Comparison of ENCODE assay signal across 8 mouse cellular contexts in genomic region chr5:110363179-110363821, GRCm38 (mm10). TPM values are rescaled to one million over a fixed set of nuclear protein-coding genes. Genes with fewer than 3 reads are reported as not detected.
A peak's percentile ranks its signal among the peaks of the same experiment; 100 is the strongest.
DNase-seq lines count a peak whose midpoint lies in the region; ATAC-seq and TF ChIP-seq lines count a peak whose summit lies in the region.

No protein-coding gene starts in this region.

- intact Hi-C loops in heart, postnatal 36 days (cut with DNase I) = no loop called here

- no peaks in the 10 kb centered on the region for H3K27me3 ChIP-seq in forebrain, postnatal 0 days (ENCODE audit: insufficient read depth, low read length)
- H3K27me3 ChIP-seq in lung, embryonic 14.5 days (ENCODE audit: insufficient read depth, low read length) = no peaks in the 10 kb centered on the region

- peaks cover 14% of the 10 kb centered on the region for H3K36me3 ChIP-seq in forebrain, postnatal 0 days (ENCODE audit: insufficient read depth)
- H3K36me3 ChIP-seq in lung, embryonic 14.5 days (ENCODE audit: insufficient read depth) = peaks cover 17% of the 10 kb centered on the region

- peak overlapping the region; percentile 40 for H3K4me3 ChIP-seq in forebrain, postnatal 0 days (ENCODE audit: low read depth, low read length)
- peak overlapping the region; percentile 56 for H3K4me3 ChIP-seq in layer of hippocampus, adult 2 months
- peak overlapping the region; percentile 51 for H3K4me3 ChIP-seq in lung, embryonic 14.5 days (ENCODE audit: low read depth, low read length)

- H3K9me3 ChIP-seq in forebrain, postnatal 0 days (ENCODE audit: low read length) = no peaks in the 10 kb centered on the region
- no peaks in the 10 kb centered on the region for H3K9me3 ChIP-seq in lung, embryonic 14.5 days (ENCODE audit: low read depth, low read length)

- peak; percentile 71 for DNase-seq in ES-CJ7 (ENCODE audit: low read depth, low spot score)
- DNase-seq in c-Kit-positive CD71-positive TER-119-positive erythroid progenitor cells, embryonic 14.5 days (ENCODE audit: low spot score) = peak; percentile 32
- peak; percentile 89 for DNase-seq in forebrain, postnatal 0 days
- DNase-seq in heart, postnatal 36 days = peak; percentile 73 to 76
- peak; percentile 66 to 77 for DNase-seq in layer of hippocampus, adult 2 months (ENCODE audit: low spot score in 2 of 2)
- peak; percentile 89 for DNase-seq in lung, embryonic 14.5 days
- peak; percentile 50 for DNase-seq in ovary, postnatal 10 days (ENCODE audit: low spot score)
- DNase-seq in thymus, postnatal 10 days (ENCODE audit: low spot score in 2 of 2) = peak; percentile 56 to 81

- H3K4me2 ChIP-seq in forebrain, postnatal 0 days (ENCODE audit: low read depth) = peak overlapping the region; percentile 72
- peak overlapping the region; percentile 91 for H3K4me2 ChIP-seq in lung, embryonic 14.5 days

- 5% methylated on average over 68 of the region's 72 CpGs for WGBS in forebrain, postnatal 0 days
- WGBS in lung, embryonic 14.5 days = 2% methylated on average over 62 of the region's 72 CpGs

- peak overlapping the region; percentile 58 for H3K9ac ChIP-seq in forebrain, postnatal 0 days
- peak overlapping the region; percentile 55 for H3K9ac ChIP-seq in lung, embryonic 14.5 days

- peak; percentile 94 for ATAC-seq in forebrain, postnatal 0 days
- ATAC-seq in lung, embryonic 14.5 days (ENCODE audit: insufficient read depth) = peak; percentile 91

- no peaks in the 10 kb centered on the region for H3K4me1 ChIP-seq in forebrain, postnatal 0 days (ENCODE audit: insufficient read depth)
- no peaks in the 10 kb centered on the region for H3K4me1 ChIP-seq in lung, embryonic 14.5 days (ENCODE audit: insufficient read depth)

- TF ChIP-seq CTCF in forebrain, postnatal 0 days (IDR thresholded peaks at IDR 0.05; ENCODE audit: low read depth) = peak; percentile 61
- TF ChIP-seq CTCF in layer of hippocampus, adult 2 months (conservative IDR thresholded peaks at IDR 0.05) = peak; percentile 75
- no peak for TF ChIP-seq CTCF in lung, embryonic 14.5 days (IDR thresholded peaks at IDR 0.05; ENCODE audit: low read depth)

- 0 out of 2 replicates have a peak overlapping the region, but pooled peaks have one; percentile 40 for H3K27ac ChIP-seq in forebrain, postnatal 0 days (ENCODE audit: low read depth, low read length)
- peak overlapping the region; percentile 80 for H3K27ac ChIP-seq in layer of hippocampus, adult 2 months
- H3K27ac ChIP-seq in lung, embryonic 14.5 days (ENCODE audit: low read depth) = no peak overlapping the region

RNA-seq across cellular contexts. Expression of gene Lrcol1, which starts 18.8 kb away (rescaled TPM):
- not detected in 2 replicates for total RNA-seq in forebrain, postnatal 0 days (2014; rRNA removed)
- polyA plus RNA-seq in forebrain, postnatal 0 days (2015; fragmentation: Nextera tagmentation; extraction: Ambion mirVana) = not detected in 2 replicates
- total RNA-seq in heart, postnatal 36 days (2021) = not detected
- total RNA-seq in layer of hippocampus, adult 2 months (2021) = not detected
- polyA plus RNA-seq in lung, embryonic 14.5 days (2014; fragmentation: Nextera tagmentation; extraction: Ambion mirVana) = 2.4 and 2.6 TPM in 2 replicates

RNA-seq across cellular contexts. Expression of gene P2rx2, which starts 20.3 kb away (rescaled TPM):
- 7.9 and 10.3 TPM in 2 replicates for total RNA-seq in forebrain, postnatal 0 days (2014; rRNA removed)
- polyA plus RNA-seq in forebrain, postnatal 0 days (2015; fragmentation: Nextera tagmentation; extraction: Ambion mirVana) = 11.8 and 13.3 TPM in 2 replicates
- not detected for total RNA-seq in heart, postnatal 36 days (2021)
- not detected for total RNA-seq in layer of hippocampus, adult 2 months (2021)
- polyA plus RNA-seq in lung, embryonic 14.5 days (2014; fragmentation: Nextera tagmentation; extraction: Ambion mirVana) = 14.1 and 15.4 TPM in 2 replicates

Comparison
In these comparisons a context has a peak if more than half of its experiments do, and no peak if none do; other contexts are left out.
1. DNase-seq: peak in every context shown above with its lines; median percentile 89 in forebrain, postnatal 0 days; 89 in lung, embryonic 14.5 days; 74 in heart, postnatal 36 days; 72 in layer of hippocampus, adult 2 months; 71 in ES-CJ7; 68 in thymus, postnatal 10 days; 50 in ovary, postnatal 10 days; 32 in c-Kit-positive CD71-positive TER-119-positive erythroid progenitor cells, embryonic 14.5 days.